Mouse (Mus musculus) intestine, postnatal 0 days (tissue): ENCODE measurements around the gene Ahr. TPM values are rescaled to one million over a fixed set of nuclear protein-coding genes. Genes with fewer than 3 reads are reported as not detected.

ENCODE experiments used
- ATAC-seq: fragments of 200-750 bp; cut with Nextera tagmentation; 2 replicates; pipeline ENCODE4 v1.8.0; 2017; ENCODE audit warnings: mild to moderate bottlenecking, moderate TSS enrichment, moderate library complexity
- H3K27ac ChIP-seq: fragments of 300-500 bp; sonication (generic); 2 replicates; pipeline ENCODE4 v1.5.1; 2014; ENCODE audit warnings: mild to moderate bottlenecking, low read depth, low read length, moderate library complexity
- H3K27me3 ChIP-seq: fragments of 300-500 bp; sonication (generic); replicated peaks from 2 replicates; pipeline ENCODE4 v1.6.1; 2014; ENCODE audit warnings: low read length, mixed read lengths; ENCODE audit not compliant: control insufficient read depth, insufficient read depth
- H3K36me3 ChIP-seq: fragments of 300-500 bp; sonication (generic); 2 replicates; pipeline ENCODE4 v1.6.1; 2014; ENCODE audit warnings: mild to moderate bottlenecking, moderate library complexity; ENCODE audit not compliant: control insufficient read depth, insufficient read depth
- H3K4me1 ChIP-seq: fragments of 300-500 bp; sonication (generic); replicated peaks from 2 replicates; pipeline ENCODE4 v1.6.1; 2014; ENCODE audit warnings: antibody characterized with exemption, low read length, mixed read lengths; ENCODE audit not compliant: control insufficient read depth, insufficient read depth
- H3K4me2 ChIP-seq: fragments of 300-500 bp; sonication (generic); replicated peaks from 2 replicates; pipeline ENCODE4 v1.6.1; 2014; ENCODE audit warnings: low read depth, mild to moderate bottlenecking, moderate library complexity
- H3K4me3 ChIP-seq: fragments of 300-500 bp; sonication (generic); 2 replicates; pipeline ENCODE4 v1.5.1; 2014; ENCODE audit warnings: low read depth, low read length
- H3K9ac ChIP-seq: fragments of 300-500 bp; sonication (generic); 2 replicates; pipeline ENCODE4 v1.6.1; 2014; ENCODE audit warnings: mild to moderate bottlenecking, low read depth, low read length
- H3K9me3 ChIP-seq: fragments of 300-500 bp; sonication (generic); 2 replicates; pipeline ENCODE4 v1.6.1; 2016; ENCODE audit warnings: mixed run types; ENCODE audit not compliant: control insufficient read depth
- CTCF ChIP-seq: sonication (generic); IDR thresholded peaks from 2 replicates; pipeline ENCODE4 v1.5.1; 2016; ENCODE audit warnings: low read depth, mild to moderate bottlenecking, control low read depth, antibody characterized with exemption, moderate library complexity
- WGBS: fragments of 180-500 bp; shearing (Covaris S2); extraction: QIAGEN DNeasy Blood & Tissue Kit; methylation state at CpG from one replicate; pipeline ENCODE4 v1.1.7; 2014; 5-methylcytosine and 5-hydroxymethylcytosine counted together
- polyA plus RNA-seq: library from polyadenylated mRNA; unstranded; fragments of >200 nt; fragmentation: Nextera tagmentation; extraction: Ambion mirVana; gene quantifications from 2 replicates; pipeline ENCODE4 v1.2.1, GENCODE M21; 2015

Ahr gene
- polyA plus RNA-seq, 1 experiment from 2014 or later: 4.7 TPM

GRCm38 (mm10) chr12:35554309-35554708, 19.5 kb upstream of the Ahr start:
- no peak for ATAC-seq
- no peak for TF ChIP-seq CTCF
- no peak overlapping the region for H3K27ac ChIP-seq
- H3K4me2 ChIP-seq: no peak overlapping the region
- H3K27me3 ChIP-seq: no peaks in the 10 kb centered on the region
- WGBS: 64% methylated on average over 4 of the region's 4 CpGs
- no peak overlapping the region for H3K4me3 ChIP-seq
- no peak overlapping the region for H3K9ac ChIP-seq
- H3K36me3 ChIP-seq: no peaks in the 10 kb centered on the region
- 0 out of 2 replicates have a peak, but pooled peaks cover 4% of the 10 kb centered on the region for H3K9me3 ChIP-seq
- H3K4me1 ChIP-seq: no peaks in the 10 kb centered on the region

GRCm38 (mm10) chr12:35553174-35553573, 18.3 kb upstream of the Ahr start:
- Histone ChIP-seq H3K9ac (no peak overlapping the region), H3K4me1 (no peaks in the 10 kb centered on the region), H3K4me3 (no peak overlapping the region), H3K9me3 (0 out of 2 replicates have a peak, but pooled peaks cover 4% of the 10 kb centered on the region), H3K36me3 (no peaks in the 10 kb centered on the region), H3K27me3 (no peaks in the 10 kb centered on the region), H3K27ac (no peak overlapping the region), H3K4me2 (no peak overlapping the region)
- ATAC-seq: no peak
- no peak for TF ChIP-seq CTCF
- 63% methylated on average over 3 of the region's 3 CpGs for WGBS

GRCm38 (mm10) chr12:35550299-35550698, 15.5 kb upstream of the Ahr start:
- ATAC-seq: no peak
- no peak overlapping the region for H3K4me3 ChIP-seq

GRCm38 (mm10) chr12:35542836-35543235, 8.0 kb upstream of the Ahr start:
- no peak for ATAC-seq
- Histone ChIP-seq H3K27me3 (no peaks in the 10 kb centered on the region), H3K36me3 (no peaks in the 10 kb centered on the region), H3K27ac (no peak overlapping the region), H3K9ac (no peak overlapping the region), H3K4me1 (no peaks in the 10 kb centered on the region), H3K4me3 (no peak overlapping the region), H3K9me3 (no peaks in the 10 kb centered on the region), H3K4me2 (no peak overlapping the region)
- WGBS: 58% methylated on average over 3 of the region's 3 CpGs
- TF ChIP-seq CTCF: no peak

More at GRCm38 (mm10) chr12:35550299-35550698, 15.5 kb upstream of the Ahr start:
- Histone ChIP-seq H3K4me2 (no peak overlapping the region), H3K9me3 (0 out of 2 replicates have a peak, but pooled peaks cover 4% of the 10 kb centered on the region), H3K9ac (no peak overlapping the region), H3K4me1 (no peaks in the 10 kb centered on the region), H3K36me3 (no peaks in the 10 kb centered on the region), H3K27ac (no peak overlapping the region), H3K27me3 (no peaks in the 10 kb centered on the region)
- TF ChIP-seq CTCF: no peak

GRCm38 (mm10) chr12:35538843-35539242, 4.0 kb upstream of the Ahr start:
- no peak for TF ChIP-seq CTCF
- no peaks in the 10 kb centered on the region for H3K36me3 ChIP-seq
- H3K4me2 ChIP-seq: no peak overlapping the region
- 38% methylated on average over 3 of the region's 3 CpGs for WGBS
- no peak overlapping the region for H3K9ac ChIP-seq
- H3K4me1 ChIP-seq: no peaks in the 10 kb centered on the region
- no peak overlapping the region for H3K27ac ChIP-seq
- no peaks in the 10 kb centered on the region for H3K9me3 ChIP-seq
- H3K4me3 ChIP-seq: no peak overlapping the region
- ATAC-seq: no peak
- H3K27me3 ChIP-seq: no peaks in the 10 kb centered on the region

- Histone ChIP-seq H3K27ac (peak overlapping the region; percentile 93), H3K36me3 (no peaks in the 10 kb centered on the region), H3K4me3 (peak overlapping the region; percentile 80), H3K27me3 (no peaks in the 10 kb centered on the region), H3K4me2 (peak overlapping the region; percentile 87), H3K4me1 (no peaks in the 10 kb centered on the region), H3K9me3 (no peaks in the 10 kb centered on the region), H3K9ac (peak overlapping the region; percentile 73)
- ATAC-seq: peak; percentile 93
- WGBS: under 1% methylated on average over 43 of the region's 49 CpGs
- TF ChIP-seq CTCF: peak; percentile 36
These were observed 604 bp downstream of the Ahr start for GRCm38 (mm10) chr12:35534114-35534753.
